Mouse (Mus musculus): ENCODE measurements around the gene Thrsp.

DNA sequence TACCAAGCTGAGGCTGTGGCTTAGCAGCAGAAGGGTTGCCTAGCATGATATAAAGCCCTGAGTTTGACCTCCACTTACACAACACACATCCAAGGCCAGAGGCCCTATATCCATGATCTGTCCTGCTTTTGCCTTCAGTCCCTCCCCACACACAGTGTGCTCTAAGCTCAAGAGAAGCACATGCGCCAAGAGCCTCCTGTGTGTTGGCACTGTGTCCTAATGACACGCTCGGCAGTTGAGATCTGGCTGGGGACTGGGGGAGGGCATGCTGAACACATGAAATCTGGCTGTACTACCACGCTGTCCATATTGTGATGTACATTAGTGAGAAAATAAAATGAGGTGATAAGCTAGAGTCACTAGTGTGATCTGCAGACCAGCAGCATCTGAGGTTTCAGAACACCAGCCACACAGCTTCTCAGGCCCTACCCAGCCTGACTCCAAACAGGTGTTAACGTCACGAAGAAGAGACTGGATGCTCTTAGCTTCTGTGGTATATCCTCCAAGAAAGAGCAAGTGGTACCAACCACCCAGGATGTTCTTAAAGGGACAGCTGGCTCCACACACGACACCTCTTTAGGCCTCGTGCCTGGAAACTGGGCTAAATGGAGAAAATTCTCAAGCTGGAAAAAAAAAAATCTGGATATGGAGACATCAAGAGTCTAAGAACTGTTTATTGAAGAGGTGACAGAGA is 3.6 kb upstream of the Thrsp start:
- TF ChIP-seq CTCF (conservative IDR thresholded peaks at IDR 0.05; ENCODE audit: low read length) (no peak), NANOG (IDR thresholded peaks at IDR 0.05; ENCODE audit: borderline replicate concordance, low read length) (no peak)

Data from E14TG2a.4 (cell line).